Mouse (Mus musculus): Measurements from ENCODE around the gene Rpl34.

Gene Rpl34

DNA sequence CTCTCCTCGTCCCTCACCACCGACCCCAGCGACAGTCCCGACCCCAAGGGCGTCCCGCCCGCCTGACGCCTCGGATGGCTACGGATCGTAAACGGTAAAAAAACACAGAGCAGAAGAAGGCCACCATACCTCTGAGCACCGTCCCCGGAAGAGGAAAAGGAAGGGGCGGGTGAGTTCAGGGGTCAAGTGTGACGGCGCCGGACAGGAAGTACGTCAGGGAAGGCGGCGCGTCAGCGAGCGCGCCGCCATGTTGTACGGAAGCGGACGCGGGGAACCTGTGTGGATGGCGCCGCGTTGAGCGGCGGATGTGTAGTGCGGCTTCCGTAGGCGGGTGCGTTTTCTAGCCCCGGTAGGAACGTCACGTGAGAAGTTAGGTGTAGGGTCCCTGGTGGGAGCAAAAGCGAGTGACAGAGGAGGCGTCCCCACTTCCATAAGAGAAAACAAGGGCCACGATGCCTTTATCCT lies at the start of gene Rpl34:
Rpl34 (minus strand) TSS at position 210 of the 465 bp plus-strand sequence.
- peak; percentile 92 for DNase-seq (ENCODE audit: low spot score)

DNA sequence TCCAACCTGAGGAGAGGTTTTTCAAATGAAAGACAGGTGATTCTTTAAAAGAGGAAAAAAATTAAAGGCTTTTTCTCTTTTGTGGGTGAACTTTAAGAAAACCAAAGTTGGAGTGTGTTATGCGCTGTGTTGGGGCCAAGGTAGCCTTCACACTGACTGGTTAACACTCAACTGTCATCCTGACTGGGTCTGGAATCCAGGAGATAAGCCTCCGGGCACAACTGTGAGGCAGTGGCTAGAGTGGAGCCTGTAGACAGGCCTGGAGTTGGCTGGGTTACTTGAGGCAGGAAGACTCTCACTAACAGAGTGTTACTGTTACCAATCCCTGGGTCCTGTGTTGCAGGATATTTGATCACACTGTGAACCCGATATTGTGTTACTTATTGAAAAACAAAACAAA lies 38.0 kb upstream of the Rpl34 start:
- no peak for DNase-seq (ENCODE audit: low spot score)

- no peak for DNase-seq (ENCODE audit: low spot score)
Observed at GRCm38 (mm10) chr3:130764091-130764490, 33.9 kb upstream of the Rpl34 start.

DNA sequence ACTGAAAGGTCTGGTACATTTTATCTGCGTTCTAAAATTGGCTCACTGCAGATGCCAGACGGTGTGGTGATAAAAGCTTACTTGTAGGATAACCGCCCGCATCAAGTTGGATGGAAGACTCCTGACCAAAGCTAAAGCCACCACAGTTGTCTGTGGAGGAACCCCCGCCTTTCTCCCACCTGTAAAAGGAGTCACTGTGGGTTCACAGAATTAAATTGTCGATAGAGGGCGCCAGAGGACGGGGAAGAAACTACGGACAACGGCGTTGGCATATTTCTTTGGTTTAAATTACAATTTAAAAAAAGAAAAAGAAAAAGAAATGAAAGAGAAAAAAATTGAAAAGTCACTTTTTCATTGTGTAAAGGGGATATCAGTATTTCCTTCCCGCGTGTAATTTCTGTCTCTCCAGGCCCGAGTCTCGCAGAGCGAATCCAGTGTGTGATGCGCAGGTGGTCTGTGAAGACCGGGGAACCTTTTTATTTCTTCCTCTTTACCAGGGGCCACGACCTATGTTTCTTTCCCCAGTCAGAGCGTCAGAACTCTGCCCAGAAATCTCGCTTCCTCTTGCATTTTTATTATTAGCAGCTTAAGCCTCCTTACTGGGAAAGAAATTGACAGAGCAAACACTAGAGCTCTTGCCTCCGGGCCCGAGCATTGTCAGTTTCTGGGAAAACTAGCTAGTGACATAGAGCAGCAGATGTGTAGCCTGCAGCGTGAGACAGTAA lies 30.7 kb upstream of the Rpl34 start:
- no peak for DNase-seq (ENCODE audit: low spot score)

DNA sequence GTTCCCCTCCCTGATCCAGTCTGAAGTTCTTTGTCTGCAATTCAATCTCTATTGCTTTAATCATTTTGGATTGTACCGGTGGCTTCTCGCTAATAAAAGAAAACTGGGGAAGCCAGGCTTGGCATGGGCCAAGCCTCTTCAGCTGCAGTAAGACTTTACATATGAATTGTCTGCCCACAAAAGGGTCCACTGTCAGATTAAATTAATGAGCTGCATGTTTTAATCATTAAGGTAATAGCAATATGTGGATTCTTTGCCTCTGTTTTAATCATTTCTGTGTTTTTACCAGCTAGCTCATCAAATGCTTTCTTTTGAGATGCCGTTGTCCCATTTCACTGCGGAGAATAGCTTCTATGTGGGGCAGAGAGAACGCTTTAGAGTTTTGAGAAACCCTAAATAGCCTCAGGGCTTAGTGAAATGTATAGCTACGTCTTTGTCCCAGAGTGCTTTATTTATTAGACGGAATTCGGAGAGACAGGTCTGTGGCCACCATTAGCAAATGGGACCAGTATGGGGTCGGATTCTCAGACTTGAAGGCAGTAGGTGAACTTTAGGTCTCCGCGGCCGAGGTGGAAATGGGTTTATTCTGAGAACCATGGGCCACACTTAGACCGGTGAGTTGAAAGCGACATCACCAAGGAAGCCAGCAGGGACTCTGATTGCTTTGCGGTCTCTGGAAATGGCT lies 28.1 kb upstream of the Rpl34 start:
- no peak for DNase-seq (ENCODE audit: low spot score)

GRCm38 (mm10) chr3:130757117-130757852 lies 27.1 kb upstream of the Rpl34 start:
- DNase-seq (ENCODE audit: low spot score): no peak

DNA sequence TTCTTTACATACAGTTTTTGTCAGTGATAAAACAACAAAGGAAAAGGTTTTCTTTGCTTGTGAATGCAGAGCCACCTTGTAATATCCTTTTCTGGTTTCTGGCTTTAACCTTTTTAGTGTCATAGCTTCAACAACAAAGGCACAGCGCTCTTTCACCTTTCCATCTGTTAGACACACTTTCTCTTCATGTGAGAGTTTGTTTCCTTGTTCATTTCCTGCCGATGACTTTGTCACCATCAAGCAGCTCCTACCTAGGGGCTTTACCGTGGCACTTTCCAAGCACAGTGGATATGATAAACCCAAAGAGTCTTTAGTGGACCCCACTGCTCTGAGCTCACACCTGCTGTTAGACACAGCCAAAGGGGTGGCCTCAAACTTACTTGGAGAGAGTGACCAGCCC lies 19.0 kb upstream of the Rpl34 start:
- no peak for DNase-seq (ENCODE audit: low spot score)

GRCm38 (mm10) chr3:130746673-130747619 lies 16.7 kb upstream of the Rpl34 start:
- no peak for DNase-seq (ENCODE audit: low spot score)

DNA sequence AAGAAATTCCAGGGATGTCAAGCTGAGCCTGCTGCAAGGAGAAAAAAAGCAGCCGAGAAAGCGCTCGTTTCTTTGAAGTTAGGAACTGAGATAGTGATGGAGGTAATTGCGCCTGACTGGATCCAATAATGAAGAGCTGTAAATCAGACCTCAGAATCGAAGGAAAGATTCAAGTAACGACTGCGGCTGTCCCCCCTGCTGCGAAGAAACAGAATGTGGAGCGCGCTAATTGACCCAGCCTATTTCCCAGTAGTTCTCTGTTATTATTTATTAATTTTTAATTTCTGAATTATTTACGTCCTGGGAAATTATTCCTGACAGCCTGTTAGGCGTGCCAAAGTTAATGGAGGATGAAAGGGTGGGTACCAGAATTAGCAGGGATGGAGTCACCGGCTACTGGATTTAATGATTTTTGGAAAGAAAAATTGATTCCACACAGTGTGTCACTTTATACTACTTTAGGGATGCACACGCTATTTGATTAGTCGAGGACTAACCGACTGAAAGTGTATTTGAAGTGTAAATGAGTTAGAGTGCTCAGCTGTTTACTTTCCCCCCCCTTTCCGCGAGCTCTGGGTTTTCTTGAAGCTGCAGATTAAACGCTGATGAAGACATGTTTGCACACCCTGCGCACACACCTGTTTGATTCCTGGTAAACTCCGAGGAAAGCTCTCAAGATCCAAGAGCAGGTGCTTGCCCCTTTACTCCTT lies 7.6 kb upstream of the Rpl34 start:
- DNase-seq (ENCODE audit: low spot score): no peak

DNA sequence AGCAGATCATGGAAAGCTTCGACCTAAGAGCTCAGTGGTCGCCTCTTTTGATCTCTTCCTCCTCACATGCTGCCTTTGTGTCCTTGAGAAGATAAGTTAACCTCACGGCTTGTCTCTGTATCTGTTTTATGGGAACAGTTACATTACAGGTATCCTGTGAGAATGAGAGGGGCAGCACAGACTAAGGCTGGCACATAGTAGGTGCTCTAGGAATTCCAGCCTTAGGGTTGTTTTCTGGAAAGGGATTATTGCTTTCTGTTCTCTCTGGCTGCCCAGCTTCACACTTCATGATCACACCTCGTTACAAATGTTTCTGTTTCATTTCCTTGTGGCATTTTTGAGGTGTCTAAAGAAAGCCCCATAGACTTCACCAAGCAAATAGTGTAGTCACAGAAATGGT lies 6.6 kb upstream of the Rpl34 start:
- DNase-seq (ENCODE audit: low spot score): no peak

GRCm38 (mm10) chr3:130729472-130730188 lies 568 bp downstream of the Rpl34 start:
- no peak for DNase-seq (ENCODE audit: low spot score)

GRCm38 (mm10) chr3:130727676-130728075 lies 2.5 kb downstream of the Rpl34 start:
- DNase-seq (ENCODE audit: low spot score): no peak

DNA sequence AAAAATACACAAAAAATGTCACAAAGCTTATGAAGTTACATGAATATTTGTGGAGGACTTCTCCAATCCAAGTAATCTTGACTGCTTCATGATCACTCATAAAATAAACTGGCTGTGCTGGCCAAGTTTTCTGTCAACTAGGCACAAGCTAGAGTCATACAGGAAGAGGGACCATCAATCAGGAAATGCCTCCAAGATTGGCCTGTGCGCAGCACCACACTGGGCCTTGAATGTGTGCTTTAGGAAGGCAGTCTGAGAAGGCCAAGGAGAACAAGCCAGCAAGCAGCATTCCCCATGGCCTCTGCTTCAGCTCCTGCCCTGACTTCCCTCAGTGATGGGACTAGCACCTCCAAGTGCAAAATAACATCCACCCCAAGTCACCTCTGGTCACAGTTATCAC lies 3.2 kb downstream of the Rpl34 start:
- no peak for DNase-seq (ENCODE audit: low spot score)

DNA sequence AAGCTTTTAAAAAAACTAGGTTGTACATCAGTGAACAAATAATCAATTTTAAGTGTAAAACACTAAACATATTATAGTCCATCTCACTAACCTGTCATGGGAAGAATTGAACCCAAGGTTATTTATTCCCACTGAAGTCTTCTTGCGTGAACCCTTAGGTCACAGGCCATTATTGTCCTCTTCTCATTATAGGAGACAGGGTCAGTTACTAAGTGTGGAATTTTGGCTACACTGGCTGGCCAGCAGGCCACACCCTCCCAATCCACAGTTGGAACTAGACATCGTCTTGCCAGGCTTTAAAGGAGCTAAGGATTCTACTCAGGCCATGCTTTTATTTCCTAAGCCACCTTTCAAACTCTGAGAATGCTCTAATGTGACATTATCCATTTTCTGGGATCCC lies 4.5 kb downstream of the Rpl34 start:
- DNase-seq (ENCODE audit: low spot score): no peak

- no peak for DNase-seq (ENCODE audit: low spot score)
Observed at GRCm38 (mm10) chr3:130722733-130723478, 7.3 kb downstream of the Rpl34 start.

GRCm38 (mm10) chr3:130720225-130720624 lies 10.0 kb downstream of the Rpl34 start:
- no peak for DNase-seq (ENCODE audit: low spot score)

GRCm38 (mm10) chr3:130718871-130719270 lies 11.3 kb downstream of the Rpl34 start:
- no peak for DNase-seq (ENCODE audit: low spot score)

- DNase-seq (ENCODE audit: low spot score): no peak
Observed at GRCm38 (mm10) chr3:130716555-130716954, 13.6 kb downstream of the Rpl34 start.

- DNase-seq (ENCODE audit: low spot score): no peak
Observed at GRCm38 (mm10) chr3:130714775-130715568, 15.2 kb downstream of the Rpl34 start.
